Comparison of ENCODE assay signal across 27 mouse cellular contexts in the genomic region with DNA sequence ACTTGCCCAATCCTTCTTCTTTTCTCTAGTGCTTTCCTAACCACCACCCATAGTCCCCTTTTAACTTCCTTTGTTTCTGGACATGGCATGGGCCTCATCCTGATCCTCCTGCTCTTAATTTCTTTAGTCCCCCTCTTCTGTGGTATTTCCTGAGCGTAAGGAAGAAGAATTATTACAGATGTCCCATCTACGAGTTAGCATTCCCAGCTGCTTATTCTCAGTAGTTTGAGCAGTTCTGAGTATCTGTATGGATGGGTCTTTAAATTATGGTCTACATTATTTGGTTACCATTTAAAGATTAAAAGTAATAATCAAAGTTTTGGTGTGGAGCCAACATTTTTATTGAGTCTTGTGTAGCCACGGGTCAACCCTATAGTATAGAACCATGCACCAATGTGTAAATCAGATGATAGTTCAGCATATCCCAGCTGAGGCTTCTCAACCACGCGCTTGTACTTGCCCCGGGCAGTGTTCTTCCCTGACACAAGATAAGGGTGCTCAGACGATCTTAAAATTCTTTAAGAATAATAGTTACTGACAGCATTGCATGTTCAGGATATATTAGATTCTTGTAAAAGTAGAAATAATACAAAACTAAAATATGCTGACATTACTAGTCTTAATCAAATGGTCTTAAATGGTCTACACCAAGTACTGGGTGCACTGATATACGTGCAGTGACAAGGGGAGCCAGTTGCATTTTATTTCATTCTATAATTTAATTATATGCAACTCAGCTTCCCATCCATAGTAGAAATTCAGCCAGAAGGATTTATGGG.
DNase-seq lines count a peak whose midpoint lies in the region; ATAC-seq and TF ChIP-seq lines count a peak whose summit lies in the region.
"Had no signal": no experiment of that assay in that cellular context is flagged by ENCODE, and none has a peak within 500 bp of the region (broad histone marks: within the 10 kb centered on the region; RNA-seq: fewer than 3 reads in every experiment).

No protein-coding gene starts in this region.

- TF ChIP-seq CTCF in lung, embryonic 14.5 days (IDR thresholded peaks at IDR 0.05; ENCODE audit: low read depth), result no peak
- TF ChIP-seq CTCF in lung, adult 2 months (IDR thresholded peaks at IDR 0.05; ENCODE audit: insufficient read depth, low read length), result no peak
- TF ChIP-seq CTCF in gastrocnemius, adult 2 months (IDR thresholded peaks at IDR 0.05), result no peak

- H3K4me1 ChIP-seq in kidney, embryonic 14.5 days (ENCODE audit: control insufficient read depth, insufficient read depth, low read length), result no peaks in the 10 kb centered on the region
- H3K4me1 ChIP-seq in lung, embryonic 14.5 days (ENCODE audit: insufficient read depth), result no peaks in the 10 kb centered on the region
- no peaks in the 10 kb centered on the region for H3K4me1 ChIP-seq in lung, adult 2 months (ENCODE audit: control insufficient read depth, insufficient read depth, low read length)
- H3K4me1 ChIP-seq: forebrain, embryonic 13.5 days; intestine, embryonic 15.5 days; limb, embryonic 12.5 days; liver, embryonic 15.5 days had no signal

- H3K36me3 ChIP-seq in kidney, embryonic 14.5 days (ENCODE audit: control insufficient read depth, insufficient read depth, low read length), result no peaks in the 10 kb centered on the region
- no peaks in the 10 kb centered on the region for H3K36me3 ChIP-seq in lung, embryonic 14.5 days (ENCODE audit: insufficient read depth)
- H3K36me3 ChIP-seq: hindbrain, embryonic 15.5 days; intestine, embryonic 15.5 days; limb, embryonic 12.5 days; liver, embryonic 15.5 days had no signal

- no peak overlapping the region for H3K9ac ChIP-seq in kidney, embryonic 14.5 days (ENCODE audit: low read depth, low read length)
- no peak overlapping the region for H3K9ac ChIP-seq in lung, embryonic 14.5 days
- H3K9ac ChIP-seq: forebrain, embryonic 13.5 days; hindbrain, embryonic 15.5 days; intestine, embryonic 15.5 days; limb, embryonic 12.5 days; liver, embryonic 15.5 days had no signal

- no peak for TF ChIP-seq POLR2A in lung, adult 2 months (IDR thresholded peaks at IDR 0.05; ENCODE audit: borderline replicate concordance, extremely low read depth, low read depth, low read length)

- intact Hi-C loops in gastrocnemius, adult 2 months (cut with DNase I), result no loop called here

- WGBS in kidney, embryonic 14.5 days, result 35% methylated on average over 8 of the region's 8 CpGs
- 64% methylated on average over 8 of the region's 8 CpGs for WGBS in lung, embryonic 14.5 days
- 76% methylated on average over 8 of the region's 8 CpGs for WGBS in lung, adult 2 months

- peak; percentile 95 for ATAC-seq in kidney, embryonic 14.5 days (ENCODE audit: low FRiP score, low TSS enrichment)
- no peak for ATAC-seq in lung, embryonic 14.5 days (ENCODE audit: insufficient read depth)
- ATAC-seq: CD4-positive, CD25-positive, alpha-beta regulatory T cell, adult 4 months; forebrain, embryonic 13.5 days; intestine, embryonic 15.5 days had no signal

- DNase-seq in kidney, adult 18-20 months, result no peak
- DNase-seq in lung, embryonic 14.5 days, result peak; percentile 2
- no peak for DNase-seq in lung, adult 2 months
- DNase-seq in retina, postnatal 1 day, result peak; percentile 14
- DNase-seq in retina, embryonic 14.5 days (ENCODE audit: low spot score), result no peak
- no peak for DNase-seq in gastrocnemius, adult 2 months
- DNase-seq: adrenal gland, postnatal 14 days; cerebellum, adult 11 months; cerebellum, adult 9-10 months; cerebellum, postnatal 36 days; gastrocnemius, postnatal 14 days; heart, postnatal 14 days; kidney, postnatal 10 days; lung, postnatal 36 days; right cerebral cortex, postnatal 4 days; thymus, adult 2 months; thymus, postnatal 36 days had no signal

- H3K9me3 ChIP-seq in kidney, embryonic 14.5 days (ENCODE audit: control insufficient read depth, low read length), result no peaks in the 10 kb centered on the region
- no peaks in the 10 kb centered on the region for H3K9me3 ChIP-seq in lung, embryonic 14.5 days (ENCODE audit: low read depth, low read length)
- H3K9me3 ChIP-seq: forebrain, embryonic 13.5 days; hindbrain, embryonic 15.5 days; intestine, embryonic 15.5 days; limb, embryonic 12.5 days; liver, embryonic 15.5 days had no signal

- H3K4me2 ChIP-seq in kidney, embryonic 14.5 days (replicated peaks; ENCODE audit: low read depth, low read length), result no peak overlapping the region
- no peak overlapping the region for H3K4me2 ChIP-seq in lung, embryonic 14.5 days
- H3K4me2 ChIP-seq: forebrain, embryonic 13.5 days; hindbrain, embryonic 15.5 days; intestine, embryonic 15.5 days; limb, embryonic 12.5 days; liver, embryonic 15.5 days; midbrain, embryonic 11.5 days had no signal

- H3K4me3 ChIP-seq in kidney, embryonic 14.5 days (ENCODE audit: low read length), result no peak overlapping the region
- H3K4me3 ChIP-seq in lung, embryonic 14.5 days (ENCODE audit: low read depth, low read length), result no peak overlapping the region
- H3K4me3 ChIP-seq in lung, adult 2 months (replicated peaks; ENCODE audit: extremely low read depth, low read depth, low read length), result no peak overlapping the region
- H3K4me3 ChIP-seq in gastrocnemius, adult 2 months, result no peak overlapping the region
- H3K4me3 ChIP-seq: forebrain, embryonic 13.5 days; hindbrain, embryonic 15.5 days; intestine, embryonic 15.5 days; layer of hippocampus, adult 2 months; left cerebral cortex, adult 2 months; limb, embryonic 12.5 days; liver, embryonic 15.5 days had no signal

- H3K27ac ChIP-seq in kidney, embryonic 14.5 days (ENCODE audit: low read depth, low read length), result no peak overlapping the region
- no peak overlapping the region for H3K27ac ChIP-seq in lung, embryonic 14.5 days (ENCODE audit: low read depth)
- H3K27ac ChIP-seq in gastrocnemius, adult 2 months, result no peak overlapping the region
- H3K27ac ChIP-seq: forebrain, embryonic 13.5 days; hindbrain, embryonic 15.5 days; intestine, embryonic 15.5 days; layer of hippocampus, adult 2 months; left cerebral cortex, adult 2 months; limb, embryonic 12.5 days; liver, embryonic 15.5 days had no signal

- no peaks in the 10 kb centered on the region for H3K27me3 ChIP-seq in kidney, embryonic 14.5 days (ENCODE audit: control insufficient read depth, insufficient read depth, low read length)
- no peaks in the 10 kb centered on the region for H3K27me3 ChIP-seq in lung, embryonic 14.5 days (ENCODE audit: insufficient read depth, low read length)
- H3K27me3 ChIP-seq: forebrain, embryonic 13.5 days; hindbrain, embryonic 15.5 days; intestine, embryonic 15.5 days; liver, embryonic 15.5 days had no signal

Comparison
In these comparisons a context has a peak if more than half of its experiments do, and no peak if none do; other contexts are left out.
1. DNase-seq: peak in lung, embryonic 14.5 days (single experiment) and retina, postnatal 1 day (single experiment); none in kidney, adult 18-20 months (single experiment), lung, adult 2 months (single experiment), retina, embryonic 14.5 days (single experiment) and gastrocnemius, adult 2 months (single experiment).